Mouse (Mus musculus): ENCODE results near the gene Aoc1.
"Not testable (repeated sequence)": the region's sequence is repeated elsewhere in the genome, so short reads cannot be mapped to it uniquely, and the experiment has no call there.

Gene Aoc1

DNA sequence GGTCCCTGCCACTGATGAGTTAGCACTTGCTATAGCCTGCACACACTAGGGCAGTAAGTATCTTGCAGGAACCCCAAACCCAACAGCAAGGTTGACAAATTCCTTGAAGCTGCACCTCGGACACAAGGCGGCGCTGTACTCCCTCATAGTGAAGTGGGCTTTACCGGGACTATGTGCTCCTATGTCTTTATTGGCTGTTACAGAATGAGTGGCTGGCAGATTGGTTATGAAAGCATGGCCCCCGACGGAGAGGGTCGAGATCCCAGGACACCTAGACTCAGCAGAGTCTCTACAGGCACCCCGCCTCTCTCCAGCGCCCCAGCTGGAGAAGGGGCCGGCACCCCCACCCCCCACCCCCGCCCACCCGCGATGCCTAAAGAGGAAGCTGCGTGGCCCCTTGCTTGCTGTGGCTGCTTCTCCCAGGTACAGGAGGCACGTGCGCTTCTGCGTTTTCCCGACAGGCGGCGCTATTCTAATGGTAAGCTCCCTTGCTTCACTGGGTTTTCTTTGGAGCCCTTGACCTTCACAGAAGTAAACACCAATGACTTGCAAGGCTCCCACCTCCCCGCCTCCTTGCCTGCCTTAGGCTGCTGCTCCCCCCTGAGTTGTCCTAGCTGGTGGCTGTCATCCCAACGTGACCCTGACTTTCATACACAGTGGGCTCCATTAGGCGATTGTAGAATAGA lies 12.4 kb upstream of the Aoc1 start:
- intact Hi-C loops (cut with DNase I) = loop anchor here (2.0 kb wide), 2 partner anchors 53 to 95 kb away; no protein-coding TSS in a partner anchor

DNA sequence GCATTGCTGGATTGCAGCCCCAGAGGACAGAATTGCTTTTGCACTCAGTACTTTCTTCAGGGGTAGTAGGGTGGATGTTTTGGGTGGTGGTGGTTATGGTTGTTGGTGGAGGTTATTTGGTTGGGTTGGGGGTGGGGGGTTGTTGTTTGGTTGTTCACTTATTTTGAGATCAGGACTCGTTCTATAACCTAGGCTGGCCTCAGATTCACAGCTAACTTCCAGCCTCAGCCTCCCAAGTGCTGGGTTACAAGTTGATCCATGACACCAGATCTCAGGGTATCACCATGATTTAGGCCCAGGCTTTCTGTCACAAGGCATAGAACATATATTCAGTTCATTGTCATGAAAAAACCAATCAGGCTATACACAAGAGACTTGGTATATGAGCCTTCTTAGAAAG lies 11.8 kb upstream of the Aoc1 start:
- intact Hi-C loops (cut with DNase I) = loop anchor here (2.0 kb wide), 2 partner anchors 52 to 94 kb away; no protein-coding TSS in a partner anchor

- intact Hi-C loops (cut with DNase I) = loop anchor here (2.0 kb wide), 2 partner anchors 51 to 93 kb away; no protein-coding TSS in a partner anchor
Observed at GRCm38 (mm10) chr6:48861616-48862280, 10.9 kb upstream of the Aoc1 start.

GRCm38 (mm10) chr6:48862816-48863215 lies 9.9 kb upstream of the Aoc1 start:
- intact Hi-C loops (cut with DNase I) = no loop called here

DNA sequence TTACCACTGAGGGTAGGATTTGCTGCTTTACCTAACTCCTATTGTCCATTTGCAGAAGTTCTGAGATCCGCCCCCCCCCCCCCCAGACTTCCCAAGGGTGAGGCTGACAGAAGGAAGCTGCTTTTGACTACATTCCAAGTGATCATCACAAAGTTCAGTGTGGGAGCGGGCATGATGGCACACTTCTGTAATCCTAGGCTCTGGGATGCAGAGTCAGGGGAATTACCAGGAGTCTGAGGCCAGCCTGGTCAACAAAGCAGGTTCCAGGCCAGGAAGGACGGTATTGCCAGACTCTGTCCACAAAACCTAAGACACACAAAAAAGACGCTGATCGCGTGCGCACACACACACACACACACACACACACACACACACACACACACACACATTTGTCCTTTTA lies 9.2 kb upstream of the Aoc1 start:
- intact Hi-C loops (cut with DNase I) = no loop called here

DNA sequence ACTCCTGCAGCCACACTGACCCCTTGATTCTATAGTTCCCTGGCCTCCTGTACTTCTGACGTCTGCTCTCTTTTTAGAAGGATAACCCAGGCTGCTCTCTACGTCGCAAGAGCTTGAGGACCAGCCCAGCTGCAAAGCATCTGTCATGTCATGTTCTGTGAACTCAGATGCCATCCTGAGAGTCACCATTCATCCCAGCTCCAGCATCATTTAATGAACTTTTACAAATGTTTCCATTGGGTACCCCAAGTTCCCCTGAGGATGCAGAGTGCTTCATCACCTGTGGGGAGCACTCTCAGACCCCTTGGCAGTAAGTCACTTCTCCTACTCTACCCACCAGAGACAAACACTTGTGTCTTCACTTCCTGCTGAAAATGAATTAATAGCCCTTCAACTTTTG lies 8.5 kb upstream of the Aoc1 start:
- intact Hi-C loops (cut with DNase I) = no loop called here

- intact Hi-C loops (cut with DNase I) = no loop called here
Observed at GRCm38 (mm10) chr6:48864723-48865122, 8.0 kb upstream of the Aoc1 start.

DNA sequence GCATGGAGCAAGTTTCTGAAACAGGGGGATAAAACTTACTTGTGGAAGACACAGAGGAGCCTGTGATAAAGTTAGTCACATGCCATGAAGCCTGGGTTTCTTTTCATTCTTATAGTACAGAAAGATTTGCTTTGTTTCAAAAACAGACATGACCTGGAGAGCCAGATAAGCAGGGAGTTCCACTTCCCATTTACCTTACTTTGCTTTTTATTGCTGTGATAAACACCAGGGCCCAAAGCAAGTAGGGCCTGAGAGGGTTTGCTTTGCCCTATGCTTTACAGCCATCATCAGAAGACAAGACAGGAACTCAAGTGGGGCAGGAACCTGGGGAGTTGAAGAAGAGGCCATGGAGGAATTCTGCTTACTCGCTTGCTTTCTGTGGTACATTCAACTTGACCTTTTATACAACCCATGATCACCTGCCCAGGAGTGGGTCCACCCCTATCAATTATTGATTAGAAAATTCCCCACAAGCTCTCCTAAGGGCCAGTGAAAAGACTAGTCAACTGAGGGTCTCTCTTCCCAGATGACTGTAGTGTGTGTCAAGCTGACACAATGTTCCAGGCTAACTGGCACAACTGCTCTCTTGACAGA lies 7.4 kb upstream of the Aoc1 start:
- intact Hi-C loops (cut with DNase I) = no loop called here

- intact Hi-C loops (cut with DNase I) = not testable (repeated sequence)
Observed at GRCm38 (mm10) chr6:48866355-48866950, 6.2 kb upstream of the Aoc1 start.

DNA sequence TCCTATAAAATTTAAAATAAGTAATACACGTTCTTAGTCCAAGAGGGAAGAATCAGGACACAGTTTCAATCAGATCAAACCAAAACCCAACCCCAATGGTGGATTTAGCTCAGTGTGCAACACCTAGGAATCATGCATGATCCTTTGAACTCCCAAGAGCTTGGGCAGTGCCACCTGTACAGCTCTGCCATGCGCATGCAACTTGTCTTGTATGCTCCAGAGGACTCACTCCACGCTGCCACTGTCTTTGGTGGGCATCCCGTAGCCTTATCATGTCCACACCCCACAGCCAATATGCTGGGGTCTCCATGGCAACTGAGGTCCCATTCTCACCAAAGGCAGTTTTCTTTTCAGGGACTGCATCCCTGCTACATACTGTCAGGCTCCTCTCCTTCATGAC lies 5.5 kb upstream of the Aoc1 start:
- intact Hi-C loops (cut with DNase I) = no loop called here

DNA sequence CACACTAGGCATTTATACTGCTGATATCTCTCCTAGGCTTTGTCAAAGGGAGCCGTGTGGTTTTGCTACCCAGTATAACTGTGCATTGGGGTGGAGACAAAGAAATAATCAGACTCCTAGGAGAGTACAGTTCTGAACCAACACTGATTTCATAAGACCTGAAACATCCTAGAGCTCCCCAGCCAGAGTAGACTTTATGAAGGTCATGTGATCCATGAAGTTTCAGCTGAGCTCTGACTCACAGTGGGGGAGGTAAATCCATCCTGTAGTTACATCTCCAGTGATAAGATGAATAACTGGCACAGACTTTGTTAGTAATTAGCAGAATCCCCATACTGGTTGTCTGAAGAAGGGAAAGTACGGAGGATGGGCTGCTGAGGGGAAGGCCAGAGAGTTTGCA lies 2.9 kb upstream of the Aoc1 start:
- intact Hi-C loops (cut with DNase I) = no loop called here

DNA sequence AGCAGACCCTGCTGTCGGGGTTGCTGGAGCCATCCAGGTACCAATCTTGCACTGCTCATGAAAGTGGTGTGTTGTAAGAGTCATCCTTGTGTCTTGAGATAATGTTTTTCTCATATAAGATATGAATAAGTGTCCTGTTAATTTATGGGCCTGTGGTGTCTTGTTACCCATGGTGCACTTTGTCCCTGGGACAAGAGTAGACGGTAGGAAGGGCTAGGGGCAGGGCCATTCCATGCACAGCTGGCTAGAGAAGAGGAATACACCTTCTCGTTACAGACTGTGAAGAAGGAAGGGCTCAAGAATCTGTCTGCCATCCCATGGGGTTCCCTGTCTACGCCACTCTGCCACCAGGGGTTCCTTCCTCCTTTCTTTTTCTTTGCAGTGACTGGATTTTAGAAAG lies 1.9 kb downstream of the Aoc1 start:
- intact Hi-C loops (cut with DNase I) = no loop called here

GRCm38 (mm10) chr6:48875515-48875914 lies 2.8 kb downstream of the Aoc1 start:
- intact Hi-C loops (cut with DNase I) = no loop called here

DNA sequence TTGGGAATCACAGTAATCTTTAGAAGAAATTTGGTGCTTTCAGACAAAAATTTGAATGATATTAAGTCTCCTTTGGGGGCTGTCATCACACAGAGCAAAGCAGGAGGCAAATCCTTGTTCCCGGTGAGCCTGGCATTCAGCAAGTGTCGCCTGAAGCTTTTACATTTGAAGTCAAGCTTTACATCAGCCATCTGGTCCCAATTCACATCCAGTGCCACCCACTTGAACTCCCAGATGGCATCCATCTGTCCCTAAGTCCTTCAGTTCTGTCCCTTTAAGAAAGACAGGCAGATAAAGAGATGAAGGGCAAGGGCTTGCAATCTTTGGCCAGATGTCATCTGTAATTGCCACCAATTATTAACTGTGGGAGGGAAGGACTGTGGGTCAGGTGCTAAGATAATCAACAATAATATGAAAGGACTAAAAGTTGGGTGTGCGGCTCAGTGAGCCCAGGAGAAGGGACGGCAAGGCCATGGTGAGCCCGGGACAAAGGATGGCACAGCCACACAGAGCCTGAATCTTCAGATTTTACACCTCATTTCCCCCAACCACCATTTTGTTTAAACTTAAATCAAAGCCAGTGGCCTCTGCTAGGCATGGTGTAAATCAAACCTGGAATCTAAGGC lies 3.9 kb downstream of the Aoc1 start:
- intact Hi-C loops (cut with DNase I) = no loop called here

- intact Hi-C loops (cut with DNase I) = no loop called here
Observed at GRCm38 (mm10) chr6:48894203-48894602, 21.5 kb downstream of the Aoc1 start.

- intact Hi-C loops (cut with DNase I) = no loop called here
Observed at GRCm38 (mm10) chr6:48894938-48895818, 22.5 kb downstream of the Aoc1 start.

- intact Hi-C loops (cut with DNase I) = no loop called here
Observed at GRCm38 (mm10) chr6:48895941-48896340, 23.2 kb downstream of the Aoc1 start.

DNA sequence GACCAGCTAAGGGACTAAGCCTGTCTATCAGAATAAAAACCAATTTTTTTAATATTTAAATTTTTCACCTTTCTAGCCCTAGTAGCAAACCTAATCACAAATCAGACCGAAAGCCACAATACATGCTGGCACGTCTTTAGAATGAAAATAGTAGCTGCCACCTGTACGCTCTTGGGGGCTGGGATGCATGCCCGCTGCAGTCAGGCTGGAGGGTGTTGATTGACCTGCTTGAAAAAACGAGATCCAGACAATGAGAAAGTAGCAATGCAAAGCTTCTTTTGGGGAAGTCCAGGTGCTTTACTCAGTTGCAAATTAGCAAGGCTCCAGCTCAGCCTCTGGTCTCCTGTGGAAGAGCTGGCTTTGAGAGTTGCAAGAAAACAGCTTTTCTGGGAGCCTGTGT lies 24.3 kb downstream of the Aoc1 start:
- intact Hi-C loops (cut with DNase I) = no loop called here

DNA sequence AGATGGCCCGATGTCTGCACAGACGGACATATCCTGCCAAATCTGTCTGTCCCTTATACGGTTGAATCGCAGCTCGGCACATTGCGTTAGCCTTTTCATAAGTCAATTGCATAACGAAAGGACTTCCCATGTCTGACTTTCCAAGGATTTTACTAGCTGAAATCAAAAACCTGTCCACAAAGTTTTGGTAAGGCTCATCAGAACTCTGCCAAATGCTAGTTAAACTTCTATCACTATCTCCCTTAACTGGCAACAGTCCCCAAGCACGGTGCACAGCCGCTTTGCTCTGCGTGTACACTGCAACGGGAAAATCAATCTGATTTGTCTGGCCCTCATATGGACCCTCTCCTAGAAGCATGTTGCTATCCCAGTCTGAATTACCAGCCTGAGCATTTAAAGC lies 28.6 kb downstream of the Aoc1 start:
- intact Hi-C loops (cut with DNase I) = not testable (repeated sequence)

DNA sequence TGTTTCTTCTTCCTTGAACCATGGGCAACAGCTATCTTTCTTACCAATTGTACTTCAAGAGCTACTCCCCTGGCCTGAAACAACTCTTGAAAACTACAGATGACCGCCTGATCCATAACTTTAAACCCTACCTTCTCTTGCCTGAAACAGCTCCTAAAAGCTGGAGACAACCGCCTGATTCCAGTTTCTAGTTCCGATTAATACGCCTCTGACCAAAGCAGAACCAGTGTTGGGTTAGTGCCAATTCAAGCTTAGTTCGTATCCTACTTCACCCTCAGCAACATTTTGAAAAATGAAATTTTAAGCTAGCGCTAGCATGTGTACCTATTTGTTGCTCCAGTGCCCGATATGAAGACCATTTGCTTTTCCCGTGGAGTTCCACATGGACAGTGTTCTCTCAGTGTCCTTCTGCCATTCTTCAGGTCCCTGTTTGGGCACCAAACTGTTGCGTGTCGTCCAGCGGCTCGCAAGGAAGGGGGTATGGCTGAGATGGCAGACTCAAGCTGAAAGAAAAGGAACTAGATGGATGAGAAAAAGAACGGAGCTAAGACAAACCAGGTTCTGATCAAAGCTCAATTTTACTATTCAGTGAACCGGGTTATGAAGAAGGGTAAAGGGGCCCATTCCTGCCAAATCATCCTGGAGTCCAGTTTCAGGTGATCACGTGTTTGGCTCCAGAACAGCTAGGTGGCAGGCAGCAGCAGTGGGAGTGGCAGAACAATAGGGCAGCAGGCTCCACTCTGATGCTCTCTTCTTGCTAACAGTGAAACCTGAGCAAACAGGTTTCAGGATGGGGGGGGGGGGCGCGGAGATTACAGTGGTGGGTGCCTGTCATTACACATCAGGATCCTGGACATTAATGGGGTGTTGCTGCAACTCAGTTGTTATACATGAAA lies 30.1 kb downstream of the Aoc1 start:
- intact Hi-C loops (cut with DNase I) = no loop called here
